Mouse (Mus musculus) stomach, postnatal 0 days (tissue): ENCODE results near the gene Ppargc1a.

Experiments used
- CTCF ChIP-seq: IDR thresholded peaks from 2 replicates; pipeline ENCODE4 v1.5.1; 2016; ENCODE audit warnings: antibody characterized with exemption, low read depth, mild to moderate bottlenecking, moderate library complexity
- EP300 ChIP-seq: optimal IDR thresholded peaks from 2 replicates; pipeline ENCODE3; 2016; ENCODE audit warnings: antibody characterized with exemption

GRCm38 (mm10) chr5:51426406-51426805 lies 141.1 kb downstream of the Ppargc1a start:
- no peak for TF ChIP-seq CTCF
- no peak for TF ChIP-seq EP300
